Mouse (Mus musculus): ENCODE results near the gene Ppp1r16b.
"Not testable (repeated sequence)": the region's sequence is repeated elsewhere in the genome, so short reads cannot be mapped to it uniquely, and the experiment has no call there.

Gene Ppp1r16b

GRCm38 (mm10) chr2:158723806-158724205 lies 58.6 kb downstream of the Ppp1r16b start:
- peak; percentile 69 for DNase-seq (ENCODE audit: low read depth)

GRCm38 (mm10) chr2:158726252-158726651 lies 61.1 kb downstream of the Ppp1r16b start:
- DNase-seq (ENCODE audit: low read depth): no peak

- DNase-seq (ENCODE audit: low read depth): peak; percentile 64
Observed at GRCm38 (mm10) chr2:158728061-158728815, 63.0 kb downstream of the Ppp1r16b start.

GRCm38 (mm10) chr2:158730896-158731295 lies 65.7 kb downstream of the Ppp1r16b start:
- DNase-seq (ENCODE audit: low read depth): no peak

- DNase-seq (ENCODE audit: low read depth): no peak
Observed at GRCm38 (mm10) chr2:158732521-158732920, 67.3 kb downstream of the Ppp1r16b start.

DNA sequence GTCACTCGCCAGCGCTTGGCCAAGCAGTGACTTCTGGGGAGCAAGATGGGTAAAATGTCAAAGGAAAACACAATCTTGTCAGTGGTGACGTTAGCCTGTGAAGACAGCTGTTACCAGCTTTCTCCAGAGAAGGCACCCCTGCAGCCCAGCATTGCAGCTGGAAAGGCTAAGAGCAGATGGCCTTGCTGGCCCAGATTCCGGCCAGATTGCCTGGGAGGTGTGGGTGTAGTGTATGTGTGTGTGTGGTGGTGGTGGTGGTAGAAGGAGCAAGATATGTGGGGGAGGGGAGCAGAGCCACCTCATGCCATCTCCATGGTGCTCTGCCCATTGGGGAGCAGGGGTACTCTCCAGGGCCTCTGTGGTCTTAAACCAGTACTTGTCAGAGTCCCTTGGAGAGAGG lies 67.9 kb downstream of the Ppp1r16b start:
- DNase-seq (ENCODE audit: low read depth): peak; percentile 41

DNA sequence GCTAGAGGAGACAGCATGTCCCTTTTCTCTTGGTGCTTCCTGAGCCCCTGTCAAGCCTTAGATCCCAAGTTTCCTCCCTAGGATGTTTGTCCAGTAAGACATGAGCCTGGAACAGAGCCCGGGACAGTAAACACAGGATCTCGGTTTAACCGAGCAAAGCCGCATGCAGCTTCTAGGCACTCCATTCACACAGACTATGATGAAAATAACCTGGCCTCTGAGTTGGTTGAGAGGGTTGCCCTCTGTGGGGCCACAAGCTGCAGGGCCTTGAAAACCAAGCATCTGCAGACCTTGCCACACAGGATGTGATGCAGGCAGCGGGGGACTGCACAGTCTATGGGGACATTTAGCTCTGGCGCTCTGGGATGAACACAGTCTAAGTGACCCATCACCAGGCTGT lies 68.7 kb downstream of the Ppp1r16b start:
- peak; percentile 79 for DNase-seq (ENCODE audit: low read depth)

DNA sequence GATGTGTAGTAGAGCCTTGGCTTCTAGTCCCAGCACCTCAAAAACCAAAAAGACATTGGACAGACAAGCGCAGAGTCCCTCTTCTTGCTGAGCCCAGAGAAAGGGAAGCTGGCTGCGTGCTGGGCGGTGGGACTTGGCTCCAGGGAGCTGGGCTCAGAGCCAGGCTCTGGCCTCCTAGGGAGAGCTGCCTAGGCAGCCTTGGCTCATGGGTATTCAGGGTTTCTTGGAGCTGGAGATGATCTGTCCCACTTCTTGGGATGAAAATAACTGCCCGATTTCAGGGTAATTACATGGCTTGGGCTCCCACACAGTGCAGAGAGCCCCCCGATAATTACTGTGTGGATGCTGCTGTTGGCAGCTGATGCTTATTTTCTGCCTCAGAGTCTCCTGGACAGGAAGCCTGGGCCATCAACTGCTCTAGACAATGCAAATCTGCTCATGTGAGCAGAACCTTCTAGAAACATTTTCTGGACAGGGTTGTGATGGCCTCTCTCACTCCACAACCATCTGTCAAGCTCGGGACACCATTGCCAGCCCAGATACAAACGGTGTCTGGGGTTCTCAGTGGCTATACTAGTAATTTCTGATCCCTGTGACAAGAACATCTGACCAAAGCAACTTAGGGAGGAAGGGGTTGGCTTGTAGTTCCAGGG lies 69.4 kb downstream of the Ppp1r16b start:
- DNase-seq (ENCODE audit: low read depth): no peak

DNA sequence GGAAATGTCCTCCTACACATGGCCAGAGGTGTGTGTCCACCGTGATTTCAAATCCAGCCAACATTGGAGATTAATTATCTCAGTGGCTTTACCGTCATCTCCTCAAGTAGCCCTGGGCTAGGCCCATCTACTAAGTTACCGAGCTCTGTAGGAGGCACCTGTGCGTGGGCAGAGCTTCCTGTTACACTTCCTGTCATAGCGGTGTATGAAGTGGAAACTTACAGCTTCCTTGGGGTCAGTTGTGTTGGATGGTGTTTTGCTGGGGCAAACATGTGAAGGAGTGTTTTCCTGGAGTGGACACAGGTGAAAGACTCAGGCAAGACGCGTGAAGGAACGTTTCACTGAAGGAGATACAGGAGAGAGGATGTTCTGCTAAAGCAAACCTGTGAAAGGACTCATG lies 70.1 kb downstream of the Ppp1r16b start:
- peak; percentile 84 for DNase-seq (ENCODE audit: low read depth)

DNA sequence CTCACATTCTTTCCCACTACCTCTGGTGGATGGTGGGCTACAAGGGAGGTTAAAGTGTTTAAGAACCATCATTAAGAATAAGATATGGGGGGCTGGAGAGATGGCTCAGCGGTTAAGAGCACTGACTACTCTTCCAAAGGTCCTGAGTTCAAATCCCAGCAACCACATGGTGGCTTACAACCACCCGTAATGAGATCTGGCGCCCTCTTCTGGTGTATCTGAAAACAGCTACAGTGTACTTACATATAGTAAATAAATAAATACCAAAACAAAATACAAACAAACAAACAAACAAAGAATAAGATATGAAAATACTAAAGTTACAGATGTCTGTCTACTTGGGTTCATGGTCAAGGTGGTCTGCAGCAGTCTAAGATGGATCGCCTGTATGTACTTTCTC lies 71.0 kb downstream of the Ppp1r16b start:
- DNase-seq (ENCODE audit: low read depth): not testable (repeated sequence)

DNA sequence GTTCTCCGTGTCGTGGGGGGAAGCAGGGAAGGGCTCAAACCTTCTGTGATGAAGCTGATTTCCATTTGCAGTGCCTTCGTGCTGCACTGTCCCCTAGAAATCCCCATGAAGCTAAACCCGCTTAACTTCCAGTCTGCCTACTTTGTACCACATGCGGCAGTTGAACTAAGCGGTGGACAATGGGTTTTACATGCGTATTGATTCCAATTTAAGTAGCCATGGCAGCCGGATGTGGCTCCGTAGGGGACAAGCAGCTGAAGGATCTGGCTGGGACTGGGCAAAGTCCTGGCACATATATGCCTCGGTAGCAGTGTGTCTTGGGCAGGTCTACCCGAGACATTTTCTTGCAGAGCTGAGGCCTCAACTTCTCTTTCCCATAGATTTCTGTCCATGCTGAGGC lies 73.4 kb downstream of the Ppp1r16b start:
- no peak for DNase-seq (ENCODE audit: low read depth)

DNA sequence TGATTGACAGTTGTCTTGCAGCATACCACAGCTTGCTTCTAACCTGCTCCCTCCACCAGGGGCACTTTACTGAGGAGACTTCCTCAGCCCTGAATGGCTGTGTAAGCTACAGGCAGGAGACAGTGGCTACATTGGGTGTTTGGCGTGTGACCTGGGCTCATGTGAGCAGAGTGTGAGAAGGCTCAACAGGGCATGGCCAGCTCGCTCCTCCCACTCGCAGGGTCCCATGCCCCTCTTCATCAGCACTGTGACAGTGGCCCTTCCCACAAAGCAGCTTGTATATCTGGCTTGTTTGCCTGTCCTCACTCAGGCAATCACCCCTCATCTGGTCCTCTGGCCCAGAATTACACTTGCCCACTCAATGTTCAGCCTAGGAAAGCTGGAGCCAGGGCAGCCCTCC lies 73.9 kb downstream of the Ppp1r16b start:
- DNase-seq (ENCODE audit: low read depth): no peak

DNA sequence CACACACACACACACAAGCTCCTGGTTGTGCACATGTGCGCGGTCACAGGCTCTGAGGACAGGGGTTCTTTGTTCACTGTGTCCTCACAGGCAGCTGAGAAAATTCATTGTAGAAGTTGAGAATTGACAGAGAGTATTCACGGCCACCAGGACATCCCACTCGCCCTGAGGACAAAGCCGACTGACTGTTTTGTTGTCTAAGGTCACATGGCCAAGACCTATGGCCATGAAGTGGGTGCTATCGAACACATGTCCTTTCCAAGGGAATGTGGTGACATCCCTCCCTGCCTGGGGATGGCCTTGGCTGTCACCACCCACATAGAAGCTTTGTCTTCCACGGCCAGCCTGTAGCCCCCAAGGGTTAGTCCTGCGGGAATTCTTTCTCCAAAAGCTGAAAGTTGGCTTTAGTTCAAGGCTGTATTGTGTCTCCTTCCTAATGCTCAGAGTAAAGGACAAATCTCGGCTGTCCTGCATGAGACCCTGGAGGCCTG lies 75.9 kb downstream of the Ppp1r16b start:
- no peak for DNase-seq (ENCODE audit: low read depth)

GRCm38 (mm10) chr2:158742431-158742830 lies 77.2 kb downstream of the Ppp1r16b start:
- DNase-seq (ENCODE audit: low read depth): no peak

- no peak for DNase-seq (ENCODE audit: low read depth)
Observed at GRCm38 (mm10) chr2:158743518-158744141, 78.4 kb downstream of the Ppp1r16b start.

DNA sequence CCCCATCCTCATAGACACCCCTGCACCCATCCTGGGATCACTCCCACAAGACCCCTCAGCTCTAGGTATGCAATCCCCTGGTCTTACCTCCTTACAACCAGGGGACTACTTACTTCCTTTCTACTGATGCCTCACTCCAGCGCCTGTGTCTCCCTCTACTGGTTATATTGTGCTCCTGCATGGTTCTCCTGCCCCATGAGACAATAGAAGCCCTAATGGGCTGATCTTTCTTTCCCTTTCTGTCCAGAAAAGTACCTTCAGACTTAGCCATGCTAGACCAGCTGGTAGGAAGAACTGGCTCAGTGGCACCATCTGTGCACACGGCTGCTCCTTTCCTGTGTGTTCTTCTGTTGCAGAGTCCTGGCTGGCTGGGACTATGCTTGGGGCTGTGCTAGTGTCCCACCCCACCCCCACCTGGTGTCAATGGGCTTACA lies 79.9 kb downstream of the Ppp1r16b start:
- DNase-seq (ENCODE audit: low read depth): peak; percentile 88

- no peak for DNase-seq (ENCODE audit: low read depth)
Observed at GRCm38 (mm10) chr2:158746164-158746563, 81.0 kb downstream of the Ppp1r16b start.

DNA sequence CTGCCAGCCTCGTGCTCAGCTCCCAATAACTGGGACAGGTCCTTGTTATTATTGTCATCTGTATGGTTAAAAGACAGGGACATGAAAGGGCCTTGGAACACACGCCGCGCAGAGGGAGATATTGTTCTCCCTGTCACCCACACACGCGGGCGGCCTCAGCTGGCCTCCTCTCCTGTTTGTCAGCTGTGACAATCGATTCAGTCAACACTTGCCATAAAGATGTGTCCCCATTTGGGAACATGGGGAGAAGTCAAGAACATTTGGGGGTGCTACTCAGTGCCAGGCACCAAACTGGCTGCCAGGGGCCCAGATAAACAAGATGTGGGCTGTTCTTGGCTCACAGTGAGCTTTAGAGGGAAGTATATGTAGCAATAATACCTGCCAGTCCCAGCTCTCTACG lies 84.2 kb downstream of the Ppp1r16b start:
- no peak for DNase-seq (ENCODE audit: low read depth)

GRCm38 (mm10) chr2:158760231-158760630 lies 95.0 kb downstream of the Ppp1r16b start:
- no peak for DNase-seq (ENCODE audit: low read depth)

DNA sequence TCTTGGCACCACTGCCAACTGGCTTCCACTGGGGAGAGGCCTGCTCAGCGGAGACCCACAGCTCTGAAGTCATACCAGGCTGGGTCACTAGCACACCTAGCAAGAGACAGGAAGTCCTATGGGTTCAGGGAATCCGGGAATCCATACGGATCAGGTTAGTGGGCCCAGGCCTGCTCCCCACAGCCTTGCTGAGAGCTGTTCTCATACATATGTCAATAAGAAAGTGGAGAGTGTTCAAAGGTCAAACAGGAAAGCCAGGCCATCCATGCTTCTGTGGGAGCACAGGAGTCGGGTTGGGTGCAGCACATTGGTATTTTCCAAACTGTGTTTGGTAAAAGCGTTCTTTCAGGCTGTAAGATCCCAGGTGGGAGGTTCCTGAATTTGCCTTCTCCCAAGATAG lies 97.1 kb downstream of the Ppp1r16b start:
- DNase-seq (ENCODE audit: low read depth): no peak

GRCm38 (mm10) chr2:158767742-158768339 lies 102.6 kb downstream of the Ppp1r16b start, which contains the start of gene Fam83d:
Fam83d (plus strand) TSS chr2:158768093.
- peak; percentile 98 for DNase-seq (ENCODE audit: low read depth)

- peak; percentile 78 for DNase-seq (ENCODE audit: low read depth)
Observed at GRCm38 (mm10) chr2:158768350-158768749, 103.2 kb downstream of the Ppp1r16b start.

Measured in induced T-regulatory cell, adult 2 months (primary cell).